Mouse (Mus musculus) skeletal muscle tissue, adult 2 months (tissue): ENCODE data around the gene Hrk.

Experiments
- DNase-seq: peaks from one replicate; pipeline ENCODE4 v3.0.0-alpha.2; 2012; ENCODE audit warnings: low read depth, low spot score

Hrk gene

DNA sequence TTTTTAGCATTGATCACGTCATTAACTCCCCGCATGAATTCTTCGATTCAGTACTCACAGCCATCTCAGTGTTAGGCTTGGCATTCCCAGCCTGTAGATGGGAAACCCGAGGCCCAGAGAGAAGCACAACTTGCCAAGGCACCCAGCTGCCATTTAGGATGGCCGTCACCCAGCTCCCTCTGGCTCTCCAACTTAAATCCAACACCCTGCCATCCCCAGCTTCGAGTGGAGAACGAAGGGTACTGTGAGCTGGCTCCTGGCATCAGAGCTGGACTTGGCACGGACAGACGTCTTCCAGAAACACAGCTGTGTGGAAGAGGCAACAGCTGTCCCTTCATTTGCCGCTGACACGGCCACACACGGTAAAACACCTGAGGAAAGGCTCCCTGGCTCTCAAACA is at the start of gene Hrk:
Gene Hrk (plus strand): TSS at position 68 of the 400 bp plus-strand sequence.
- peak; percentile 80 for DNase-seq

DNA sequence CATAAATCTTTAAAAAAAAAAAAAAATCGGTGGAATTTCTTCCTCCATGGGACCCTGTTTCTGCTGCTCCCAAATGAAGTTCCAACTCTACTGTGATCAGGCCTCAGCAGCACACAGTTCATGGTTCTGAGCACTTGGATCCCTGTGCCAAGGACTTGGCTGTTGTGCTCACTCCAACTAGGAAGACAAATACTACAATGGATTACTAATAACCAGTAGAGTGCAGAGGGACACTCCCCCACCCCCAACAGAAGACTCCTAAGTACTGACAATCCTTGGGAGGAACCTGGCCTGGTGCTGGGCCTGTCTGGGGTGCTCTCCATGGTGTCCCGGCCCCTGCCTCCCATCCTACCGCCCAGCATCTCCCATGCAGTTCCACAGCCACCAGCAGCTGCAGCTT is 46.1 kb upstream of the Hrk start:
- no peak for DNase-seq

DNA sequence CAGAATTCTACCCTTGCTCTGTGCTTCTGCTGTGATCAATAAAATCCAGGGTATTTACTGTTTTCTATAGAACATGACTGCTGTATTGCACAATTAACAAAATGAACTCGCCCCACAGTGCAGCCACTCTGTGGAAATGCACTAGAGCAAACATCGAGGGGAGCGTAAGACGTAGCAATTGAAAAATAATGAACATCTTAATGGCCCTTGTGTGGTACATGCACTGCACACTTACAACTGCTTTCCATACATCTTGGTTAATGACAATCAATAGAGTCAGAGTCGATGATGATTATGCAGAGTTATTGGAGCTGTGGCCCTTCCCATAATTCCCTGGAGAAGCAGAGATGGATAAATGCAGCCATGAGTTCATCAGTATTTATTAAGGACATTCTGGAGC is 45.5 kb upstream of the Hrk start:
- DNase-seq: no peak

DNA sequence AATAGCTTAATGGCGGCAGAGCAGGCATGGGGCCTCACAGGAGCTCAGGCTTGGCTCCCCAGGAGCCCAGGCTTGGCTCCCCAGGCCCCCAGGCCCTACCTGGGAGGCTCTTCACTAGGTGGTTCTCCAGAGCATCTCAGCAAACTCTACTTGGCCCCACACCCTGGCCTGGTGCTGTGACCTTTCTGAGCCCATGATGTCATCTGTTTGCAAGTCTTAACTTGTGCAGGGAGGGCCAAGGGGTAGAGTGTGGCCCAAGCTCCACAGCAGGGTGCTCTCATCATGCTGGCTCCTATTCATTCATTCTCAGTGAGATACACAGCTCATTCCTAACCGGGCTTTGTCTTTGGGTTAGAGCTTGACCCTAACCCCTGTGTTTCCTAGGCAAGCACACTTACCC is 43.8 kb upstream of the Hrk start:
- DNase-seq: peak; percentile 36

DNA sequence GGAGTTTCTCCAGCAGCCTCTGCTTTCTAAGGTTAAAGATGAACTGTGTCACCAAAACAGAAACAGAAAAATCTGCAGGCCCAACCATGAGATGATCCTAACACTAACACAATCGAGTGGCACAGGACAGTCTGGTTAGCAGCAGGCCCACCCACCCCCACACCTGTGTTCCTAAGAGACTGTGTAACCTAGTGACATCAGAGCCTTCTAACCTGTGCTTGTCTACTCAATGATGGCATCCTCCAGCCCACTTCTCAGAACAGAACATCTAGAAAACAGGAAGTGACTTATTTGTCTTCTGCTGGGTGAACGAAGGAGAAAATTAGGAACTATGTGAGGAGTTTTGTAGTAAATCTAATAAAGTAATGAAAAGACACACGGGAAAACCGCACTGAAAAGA is 42.5 kb upstream of the Hrk start:
- DNase-seq: no peak

DNA sequence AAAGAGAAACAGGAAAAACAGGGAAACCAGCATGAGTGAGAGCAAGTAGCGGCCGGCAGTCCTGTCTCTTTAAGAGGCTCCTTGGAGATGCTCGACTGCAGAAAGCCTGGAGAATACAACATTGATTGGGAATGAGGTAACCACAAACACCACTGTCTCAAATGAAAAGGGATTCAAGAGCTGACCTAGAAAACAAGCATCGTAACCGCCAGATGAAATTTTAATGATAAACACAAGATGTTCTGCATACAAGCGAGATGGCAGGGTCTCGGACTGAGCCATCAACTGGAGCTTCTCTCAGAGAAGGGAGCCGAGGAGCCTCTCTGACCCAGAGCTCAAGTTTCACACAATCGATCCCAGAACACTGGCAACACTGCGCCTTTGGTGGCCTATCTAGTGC is 41.4 kb upstream of the Hrk start:
- DNase-seq: peak; percentile 34

DNA sequence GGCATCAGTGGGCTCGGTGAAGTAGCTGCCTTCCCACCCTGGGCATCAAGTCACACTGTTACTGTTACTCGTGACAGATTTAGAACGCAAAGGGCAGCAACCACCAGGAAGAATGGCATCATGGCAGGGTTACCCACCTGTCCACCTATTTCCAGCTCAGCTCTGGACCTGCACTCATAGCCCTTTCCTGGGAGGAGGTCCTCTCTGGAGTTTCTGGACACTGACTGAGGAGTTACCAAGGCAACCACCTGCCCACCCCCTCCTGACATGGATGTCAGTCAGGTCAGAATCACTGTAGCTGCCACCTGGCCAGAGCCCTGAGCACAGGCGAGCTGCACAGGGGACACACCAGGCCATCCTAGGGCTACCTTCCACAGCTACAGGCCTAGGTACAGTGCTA is 37.8 kb upstream of the Hrk start:
- no peak for DNase-seq

DNA sequence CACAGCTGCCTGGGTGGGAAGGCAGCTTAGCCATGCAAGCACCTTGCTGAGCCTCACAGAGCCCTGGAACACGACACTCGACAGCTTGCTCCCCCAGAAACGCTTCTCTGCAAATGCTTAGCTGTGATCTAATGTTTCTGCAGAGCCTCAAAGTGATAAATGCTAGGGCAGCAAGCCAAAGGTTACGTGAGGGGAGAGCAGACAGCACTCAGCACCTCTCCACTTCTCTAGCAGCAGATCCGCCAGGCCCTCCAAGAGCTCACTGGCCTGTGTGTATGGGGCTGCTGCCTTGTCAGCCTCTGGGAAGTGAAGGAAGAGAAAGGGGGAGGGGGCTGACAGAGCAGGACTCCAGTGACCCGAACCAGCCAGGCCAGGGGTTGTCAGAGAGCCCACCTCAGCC is 36.2 kb upstream of the Hrk start:
- DNase-seq: peak; percentile 74

DNA sequence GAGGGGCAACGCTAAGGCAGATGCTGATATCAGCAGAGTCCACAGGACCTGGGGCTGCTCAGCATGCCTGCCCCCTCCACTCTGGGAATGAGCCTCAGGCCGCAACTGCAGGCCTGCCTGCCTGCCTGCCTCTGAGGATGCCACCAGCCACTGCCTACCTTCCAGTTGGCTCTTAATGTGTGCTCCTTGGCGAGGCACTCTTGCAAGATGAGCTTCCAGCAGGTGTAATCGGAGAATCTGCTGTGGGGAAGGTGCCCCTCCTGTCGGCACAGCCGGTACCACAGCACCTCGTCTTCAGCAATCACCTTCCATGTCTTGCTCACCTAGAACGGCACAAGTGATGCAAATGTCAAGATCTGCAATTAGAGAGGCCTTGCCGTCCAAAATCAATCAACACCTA is 35.8 kb upstream of the Hrk start:
- peak; percentile 65 for DNase-seq

DNA sequence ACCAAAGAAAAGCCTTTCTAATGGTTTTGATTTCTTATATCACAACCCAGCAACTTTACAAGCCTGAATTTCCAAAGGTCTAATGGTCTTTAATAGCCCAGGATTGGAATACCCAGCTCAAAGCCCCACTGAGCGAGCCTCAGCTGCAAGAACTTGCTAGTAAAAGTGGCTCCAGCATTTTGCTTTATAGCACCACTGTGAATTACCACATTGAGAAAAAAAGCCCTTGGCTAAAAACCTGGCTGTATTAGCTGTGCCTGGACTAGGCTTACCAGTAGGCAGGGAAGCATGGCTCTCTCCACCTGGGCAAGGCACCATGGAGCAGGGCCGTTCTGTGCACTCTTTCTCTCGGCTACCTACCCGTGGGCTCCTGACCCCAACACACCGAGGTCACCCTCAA is 28.1 kb upstream of the Hrk start:
- DNase-seq: no peak

DNA sequence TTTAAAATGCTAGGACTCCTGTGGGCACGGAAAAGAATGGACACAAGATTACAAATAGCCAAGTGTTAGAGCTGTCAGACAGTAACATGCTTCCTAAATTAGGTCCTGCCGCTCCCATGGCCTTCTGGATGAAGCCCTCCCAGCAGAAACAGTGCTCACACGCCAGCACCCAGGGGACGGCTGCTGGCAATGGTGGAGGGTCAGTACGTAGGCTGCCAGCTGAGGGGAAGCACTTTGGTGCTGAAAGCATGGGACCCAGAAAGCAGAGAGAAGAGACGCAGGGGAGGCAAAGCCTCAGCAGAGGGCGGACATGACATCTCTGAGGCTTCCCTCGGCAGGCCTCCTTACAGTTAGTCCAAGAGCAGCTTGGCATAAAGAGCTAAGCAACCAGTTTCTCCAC is 24.8 kb upstream of the Hrk start:
- DNase-seq: no peak

DNA sequence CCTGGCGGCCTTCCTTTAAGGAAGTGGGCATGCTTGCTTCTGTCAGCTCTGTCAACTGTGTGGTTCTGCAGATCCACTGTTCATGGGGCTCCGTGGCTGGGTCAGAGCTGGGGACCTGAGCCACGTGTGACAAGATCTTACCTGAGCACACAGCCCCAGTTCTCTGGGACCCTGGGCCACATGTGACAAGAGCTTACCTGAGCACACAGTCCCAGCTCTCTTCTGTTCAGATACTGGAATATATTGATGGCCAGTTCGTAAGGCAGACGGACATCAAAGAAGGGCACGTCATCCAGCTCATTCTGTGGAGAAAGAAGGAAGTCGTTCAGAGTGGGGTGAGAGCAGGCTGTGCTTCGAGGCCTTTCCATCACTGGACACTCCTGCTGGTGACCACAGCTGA is 22.0 kb upstream of the Hrk start:
- no peak for DNase-seq

DNA sequence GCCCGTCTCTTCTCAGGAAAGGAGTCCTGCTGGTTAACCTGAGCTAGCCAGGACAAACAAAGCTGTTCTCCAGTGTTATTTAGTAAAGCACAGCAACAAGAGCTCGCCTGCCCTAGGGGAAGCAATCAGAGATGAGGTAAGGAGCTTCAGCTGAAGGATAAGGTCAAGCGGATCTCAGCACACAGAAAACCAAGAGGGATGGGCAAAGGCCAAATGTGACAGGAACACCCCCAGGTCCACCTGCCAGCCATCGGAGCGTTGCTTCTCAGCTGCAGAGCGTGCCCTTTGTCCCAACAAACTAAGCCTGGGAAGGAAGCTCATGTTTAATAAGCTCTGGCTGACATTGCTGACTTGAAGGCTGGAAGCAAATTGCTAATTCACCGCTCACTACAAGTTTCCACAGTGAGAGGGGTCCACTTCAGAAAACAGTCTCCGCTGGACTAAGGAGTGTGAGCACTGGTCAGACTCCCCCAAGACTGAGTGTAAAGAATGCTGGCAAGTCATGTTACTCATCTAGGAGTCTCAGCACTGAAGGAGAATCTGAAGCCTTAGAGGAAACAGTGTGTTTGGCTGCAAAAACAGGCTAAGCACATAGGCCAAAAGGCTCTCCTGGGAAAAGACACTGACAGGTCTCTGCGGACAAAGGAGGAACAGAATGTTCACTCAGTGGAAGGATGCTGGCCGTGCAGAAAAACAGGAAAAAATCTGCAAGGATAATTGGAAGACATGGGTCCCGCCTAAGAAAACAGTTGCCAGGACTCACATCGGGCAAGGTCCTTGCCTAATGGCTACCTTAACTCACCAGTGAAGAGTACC is 21.0 kb upstream of the Hrk start:
- peak; percentile 87 for DNase-seq

DNA sequence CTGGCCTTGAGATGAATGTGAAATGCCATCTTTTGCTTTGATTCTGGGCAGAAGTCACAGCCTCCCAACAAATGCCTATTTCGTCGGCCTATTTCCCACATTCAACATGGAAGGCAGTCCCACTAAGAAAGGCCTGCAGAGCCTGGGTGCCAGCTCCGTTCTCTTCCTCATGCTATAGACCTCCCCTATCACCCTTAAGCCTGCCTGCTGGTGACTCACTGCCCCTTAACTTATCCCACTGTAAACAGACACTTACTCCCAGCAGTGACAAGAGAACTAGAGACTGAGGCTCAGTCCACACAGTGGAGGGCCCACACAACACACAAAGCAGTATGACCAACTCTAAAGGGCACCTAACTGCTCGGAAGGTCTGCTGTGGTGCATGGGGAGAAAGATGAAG is 20.1 kb upstream of the Hrk start:
- DNase-seq: no peak

DNA sequence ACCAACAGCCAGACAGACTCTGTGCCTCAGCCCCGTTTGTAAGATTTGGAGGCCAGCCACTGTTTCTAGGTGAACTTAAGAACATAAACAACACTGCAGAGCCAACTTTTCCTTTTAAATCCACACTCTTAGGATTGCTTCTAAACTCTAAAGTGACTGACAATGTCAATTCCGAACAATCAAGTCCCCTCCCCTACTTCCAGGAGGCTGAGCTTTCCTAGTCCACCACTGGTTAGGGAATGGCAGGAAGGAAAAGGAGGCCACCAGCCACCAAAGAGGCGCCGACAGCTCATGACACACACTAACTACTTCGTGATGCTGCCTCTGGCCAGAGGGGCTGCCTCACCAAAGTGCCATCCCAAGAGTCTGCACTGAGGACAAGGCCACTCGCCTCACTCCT is 19.7 kb upstream of the Hrk start:
- DNase-seq: no peak

DNA sequence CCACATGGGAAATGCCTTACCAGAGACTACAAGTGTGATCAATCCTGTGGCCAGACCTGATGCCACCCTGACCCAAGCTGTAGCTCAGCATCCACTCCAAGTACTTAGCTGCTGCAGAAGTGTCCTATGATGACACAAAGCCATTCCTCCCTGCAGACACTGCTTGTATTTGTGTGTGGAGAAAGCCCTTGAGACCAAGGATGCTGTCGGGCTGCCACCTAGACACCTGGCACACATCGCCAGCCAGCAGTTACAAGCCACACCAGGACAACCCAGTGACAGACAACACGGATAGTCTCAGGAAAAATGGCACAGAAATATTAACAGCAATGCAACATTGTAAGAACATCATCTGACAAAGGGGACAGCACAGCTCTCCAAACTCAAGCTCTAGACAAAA is 19.0 kb upstream of the Hrk start:
- no peak for DNase-seq

DNA sequence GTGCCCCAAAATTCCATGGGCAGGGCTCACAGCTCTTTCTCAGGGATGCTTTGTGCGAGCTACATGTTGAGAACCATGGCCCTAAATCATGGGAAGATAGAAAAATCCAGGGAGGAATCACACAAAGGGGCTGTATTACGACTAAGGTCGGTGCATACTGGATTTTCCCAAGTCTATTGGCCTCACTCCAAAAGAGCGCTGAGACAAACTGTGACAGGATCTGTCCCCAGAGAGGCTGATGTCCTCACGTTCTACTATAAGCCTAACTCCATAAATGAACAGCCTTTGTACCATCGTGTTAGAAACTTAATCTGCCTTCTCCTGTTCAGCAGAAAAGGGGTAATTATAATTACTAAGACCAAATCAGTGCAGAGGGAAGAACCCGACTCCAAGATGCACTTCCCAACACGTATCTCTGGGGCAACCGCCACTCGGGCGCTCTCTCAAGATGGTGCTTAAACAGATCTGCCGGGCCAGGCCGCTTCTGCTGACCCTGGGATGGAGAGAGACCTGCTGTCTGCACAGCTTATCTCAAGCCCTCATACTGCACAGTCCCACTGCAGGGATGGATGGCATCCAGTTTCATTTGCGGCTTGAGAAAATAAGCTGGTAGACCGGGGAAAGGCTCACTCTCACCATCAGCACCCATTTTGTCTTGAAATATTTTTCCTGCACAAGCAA is 18.3 kb upstream of the Hrk start:
- DNase-seq: peak; percentile 45

DNA sequence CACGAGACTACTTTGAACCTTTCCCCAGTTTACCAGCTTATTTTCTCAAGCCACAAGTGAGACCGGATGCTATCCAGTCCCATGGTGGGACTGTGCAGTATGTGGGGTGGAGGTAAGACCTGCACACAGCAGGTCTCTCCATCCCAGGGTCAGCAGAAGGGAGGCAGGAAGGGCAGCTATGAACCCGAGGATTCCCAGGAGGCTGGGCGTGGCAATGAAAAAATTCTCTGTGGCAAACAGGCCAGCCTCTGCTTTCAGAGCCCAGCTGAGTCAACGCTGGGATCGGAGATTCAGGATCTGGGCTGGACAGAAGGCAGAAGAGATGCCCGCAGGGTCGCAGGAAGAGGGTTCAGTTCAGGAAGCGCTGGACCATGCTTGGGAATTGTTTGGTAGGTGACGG is 17.2 kb upstream of the Hrk start:
- DNase-seq: no peak

DNA sequence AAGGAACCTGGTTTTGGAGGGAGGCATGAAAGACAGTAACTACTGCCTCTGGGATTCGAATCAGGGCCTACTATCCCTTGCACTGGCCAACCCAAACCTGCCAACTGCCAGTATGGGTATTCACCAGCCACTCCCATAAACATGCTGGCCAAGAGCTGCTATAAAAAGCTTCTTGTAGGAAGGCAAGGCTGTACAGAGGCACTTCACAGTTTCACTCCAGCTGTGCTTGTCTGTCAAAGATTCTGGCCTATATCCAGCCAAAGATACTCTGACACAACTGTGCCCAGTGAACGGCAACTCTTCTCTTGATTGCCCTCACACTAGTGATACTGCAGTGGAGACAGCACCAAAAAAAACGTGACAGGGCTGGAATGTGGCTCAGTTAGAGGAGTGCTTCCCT is 14.7 kb upstream of the Hrk start:
- peak; percentile 94 for DNase-seq

DNA sequence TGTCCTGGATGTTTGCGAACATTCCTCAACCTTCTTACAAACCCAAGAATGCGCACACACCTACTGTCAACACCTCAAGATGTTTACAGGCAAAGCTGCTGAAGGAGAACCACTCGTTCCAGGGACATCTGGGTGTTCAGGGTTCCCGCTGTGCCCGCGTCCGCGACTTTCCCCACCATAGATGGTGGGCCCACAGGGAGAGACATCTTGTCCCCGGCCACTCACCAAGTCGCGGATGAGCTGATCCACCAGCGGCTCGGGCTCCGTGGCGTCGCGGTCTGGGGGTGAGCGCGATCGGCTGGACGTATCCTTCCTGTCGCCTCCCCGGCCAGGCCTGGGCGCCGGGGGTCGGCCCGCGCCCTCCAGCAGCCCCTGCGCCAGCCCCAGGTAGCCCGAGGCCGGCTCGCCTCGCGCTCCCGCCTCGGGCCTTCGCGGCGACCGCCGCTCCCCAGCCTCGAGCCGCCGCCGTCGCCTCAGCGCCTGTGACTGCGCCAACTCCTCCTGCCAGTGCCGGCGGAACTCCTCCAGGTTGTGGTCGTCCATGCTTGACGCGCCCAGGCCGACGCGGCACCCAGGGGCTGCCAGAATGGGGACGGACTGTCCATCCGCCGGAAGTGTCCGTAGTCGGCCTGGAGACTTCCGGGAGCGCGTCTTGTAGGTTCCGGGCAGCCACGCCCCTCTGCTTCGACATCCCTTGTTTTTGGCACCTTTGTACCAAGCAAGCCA is 9.4 kb upstream of the Hrk start, which contains the start of gene Fbxw8:
Gene Fbxw8 (minus strand): TSS at position 626 of the 726 bp plus-strand sequence.
- peak; percentile 75 for DNase-seq

DNA sequence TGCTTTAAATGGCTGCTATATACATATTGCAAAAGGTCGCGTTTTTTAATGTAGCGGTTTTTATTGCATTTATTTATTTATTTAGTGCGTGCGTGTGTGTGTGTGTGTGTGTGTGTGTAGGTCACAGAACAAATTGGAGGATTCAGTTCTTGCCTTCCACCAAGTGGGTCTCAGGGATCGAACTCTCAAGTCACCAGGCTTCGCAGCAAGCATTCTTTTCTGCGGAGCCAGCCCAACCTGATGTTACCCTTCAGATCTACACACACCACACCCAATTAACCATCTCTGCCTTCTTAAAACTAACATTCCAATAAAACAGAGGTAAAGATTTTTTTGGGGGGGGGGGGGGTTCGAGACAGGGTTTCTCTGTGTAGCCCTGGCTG is 8.9 kb upstream of the Hrk start:
- no peak for DNase-seq

DNA sequence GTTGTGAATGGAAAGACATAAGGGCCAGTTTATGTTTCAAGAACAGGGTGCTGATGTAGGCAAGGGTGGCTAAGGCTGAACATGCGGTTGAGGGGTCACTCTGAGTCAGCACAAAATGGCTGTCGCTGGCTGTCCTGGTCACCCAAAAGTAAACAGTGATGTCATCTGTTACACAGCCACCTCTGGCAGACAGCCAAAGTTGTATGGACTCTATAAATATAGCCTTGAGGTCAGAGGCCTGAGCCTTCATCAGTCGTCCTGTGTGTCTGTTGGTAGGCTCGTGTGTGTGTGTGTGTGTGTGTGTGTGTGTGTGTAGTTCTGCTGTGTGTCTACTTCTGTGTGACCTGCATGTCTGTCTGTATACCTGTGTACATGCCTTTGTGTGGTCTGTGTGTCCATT is 7.5 kb upstream of the Hrk start:
- no peak for DNase-seq

DNA sequence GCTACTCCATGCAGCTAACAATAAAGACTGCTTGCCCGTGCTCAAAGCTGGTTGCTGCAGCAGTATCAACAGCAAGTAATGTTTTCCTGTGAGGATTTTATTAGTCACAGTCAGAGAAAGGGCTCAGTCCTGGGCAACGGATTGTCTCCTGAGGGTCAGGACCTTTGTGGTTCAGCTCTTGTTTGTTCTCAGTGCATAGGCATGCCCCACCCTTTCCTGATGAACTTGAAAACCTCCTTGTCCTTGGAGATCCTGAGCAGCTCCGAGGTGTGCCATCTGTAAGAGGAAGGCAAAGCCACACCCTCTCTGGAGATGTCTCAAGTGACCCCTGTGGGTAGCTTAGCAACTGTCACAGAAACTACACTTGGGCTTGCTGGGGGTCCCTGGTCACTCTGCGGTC is 3.8 kb upstream of the Hrk start:
- no peak for DNase-seq
